8 mouse cellular contexts compared by ENCODE assay signal in the genomic region with DNA sequence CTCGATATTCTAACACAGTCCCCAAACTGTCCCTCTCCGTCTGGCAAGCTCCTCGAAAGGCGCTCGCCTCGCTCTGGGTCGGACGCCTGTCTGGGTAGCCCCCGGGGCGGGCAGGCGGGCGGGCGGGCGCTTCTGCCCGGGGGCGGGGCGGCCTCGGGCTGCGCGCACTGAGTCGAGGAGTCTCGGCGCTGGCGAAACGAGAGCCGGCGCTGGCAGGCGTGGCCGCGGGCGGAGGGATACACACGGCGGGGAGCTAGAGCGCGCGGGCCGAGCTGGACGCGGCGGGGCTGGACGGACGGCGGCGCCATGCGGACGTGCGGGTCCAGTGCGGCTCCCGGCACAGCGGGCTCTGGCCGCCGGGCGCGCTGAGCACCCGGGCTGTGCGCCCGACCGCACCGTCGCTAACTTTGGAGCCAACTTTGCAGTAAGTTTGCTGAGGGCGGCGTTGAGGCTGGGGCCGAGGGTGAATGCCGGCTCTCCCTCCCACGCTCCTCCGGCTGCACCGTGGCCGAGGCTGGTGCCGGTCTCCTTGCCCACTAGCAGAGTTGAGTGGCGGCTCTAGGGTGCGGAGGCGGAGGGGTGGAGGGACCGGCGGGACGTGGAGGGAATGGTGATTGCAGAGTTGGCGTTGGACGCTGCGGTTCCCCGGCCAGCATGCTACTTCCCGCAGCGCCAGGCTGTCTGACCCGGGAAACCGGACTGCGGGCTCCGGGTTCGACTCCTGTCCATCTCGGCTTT. TPM values are rescaled to one million over a fixed set of nuclear protein-coding genes. Genes with fewer than 3 reads are reported as not detected.
DNase-seq lines count a peak whose midpoint lies in the region; ATAC-seq and TF ChIP-seq lines count a peak whose summit lies in the region.

No protein-coding gene starts in this region.

- no peaks in the 10 kb centered on the region for H3K36me3 ChIP-seq in hindbrain, embryonic 14.5 days (replicated peaks; ENCODE audit: control insufficient read depth, insufficient read depth)
- H3K36me3 ChIP-seq in lung, embryonic 16.5 days (ENCODE audit: control insufficient read depth, insufficient read depth, low read length), result no peaks in the 10 kb centered on the region

- no peaks in the 10 kb centered on the region for H3K9me3 ChIP-seq in hindbrain, embryonic 14.5 days (ENCODE audit: control insufficient read depth, low read length)
- H3K9me3 ChIP-seq in lung, embryonic 16.5 days (ENCODE audit: control insufficient read depth, low read length), result no peaks in the 10 kb centered on the region

- TF ChIP-seq CTCF in gastrocnemius, adult 2 months (IDR thresholded peaks at IDR 0.05), result peak; percentile 48

- H3K9ac ChIP-seq in hindbrain, embryonic 14.5 days, result peak overlapping the region; percentile 68
- H3K9ac ChIP-seq in lung, embryonic 16.5 days (ENCODE audit: low read length), result peak overlapping the region; percentile 81

- peaks cover 3% of the 10 kb centered on the region; the same call in 1 of the 2 replicates for H3K4me1 ChIP-seq in hindbrain, embryonic 14.5 days (replicated peaks; ENCODE audit: control insufficient read depth, insufficient read depth, low read length)
- peaks cover 8% of the 10 kb centered on the region for H3K4me1 ChIP-seq in lung, embryonic 16.5 days (replicated peaks; ENCODE audit: control insufficient read depth, insufficient read depth, low read length)

- no peaks in the 10 kb centered on the region for H3K27me3 ChIP-seq in hindbrain, embryonic 14.5 days (ENCODE audit: control insufficient read depth, insufficient read depth, low read length)
- H3K27me3 ChIP-seq in lung, embryonic 16.5 days (ENCODE audit: control insufficient read depth, insufficient read depth, low read depth, low read length), result no peaks in the 10 kb centered on the region

- intact Hi-C loops in gastrocnemius, adult 2 months (cut with DNase I), result loop anchor here (5.0 kb wide), 2 partner anchors 44 to 59 kb away; no protein-coding TSS in a partner anchor

- peak overlapping the region; percentile 85 for H3K27ac ChIP-seq in gastrocnemius, adult 2 months
- H3K27ac ChIP-seq in hindbrain, embryonic 14.5 days, result peak overlapping the region; percentile 68
- H3K27ac ChIP-seq in lung, embryonic 16.5 days (ENCODE audit: low read length), result peak overlapping the region; percentile 92

- peak overlapping the region; percentile 87 for H3K4me2 ChIP-seq in hindbrain, embryonic 14.5 days (replicated peaks)
- peak overlapping the region; percentile 81 for H3K4me2 ChIP-seq in lung, embryonic 16.5 days (ENCODE audit: low read depth, low read length)

- under 1% methylated on average over 85 of the region's 87 CpGs for WGBS in hindbrain, embryonic 14.5 days
- WGBS in lung, embryonic 16.5 days, result under 1% methylated on average over 85 of the region's 87 CpGs

- peak; percentile 86 for ATAC-seq in hindbrain, embryonic 14.5 days (ENCODE audit: low FRiP score)
- ATAC-seq in lung, embryonic 16.5 days (ENCODE audit: low read depth), result peak; percentile 83

- peak overlapping the region; percentile 81 for H3K4me3 ChIP-seq in gastrocnemius, adult 2 months
- peak overlapping the region; percentile 66 for H3K4me3 ChIP-seq in hindbrain, embryonic 14.5 days (replicated peaks; ENCODE audit: low read length)
- peak overlapping the region; percentile 83 for H3K4me3 ChIP-seq in lung, embryonic 16.5 days (ENCODE audit: low read length)

- DNase-seq in WW6 (ENCODE audit: low read depth, low spot score), result peak; percentile 66
- DNase-seq in cerebellum, postnatal 36 days, result peak; percentile 89 to 95
- peak; percentile 97 for DNase-seq in gastrocnemius, adult 2 months
- DNase-seq in hindbrain, embryonic 14.5 days (ENCODE audit: low spot score), result peak; percentile 86
- peak; percentile 81 to 86 for DNase-seq in layer of hippocampus, postnatal 25 days (ENCODE audit: extremely low spot score in 1 of 2, low spot score in 1 of 2)
- peak; percentile 97 for DNase-seq in ovary, postnatal 36 days (ENCODE audit: low spot score)
- DNase-seq in urinary bladder, postnatal 10 days (ENCODE audit: low spot score), result peak; percentile 87

RNA-seq across cellular contexts. Expression of a gene that starts 2.8 kb away (rescaled TPM):
- total RNA-seq in gastrocnemius, adult 2 months (2021), result 1 to 10 TPM; 2.6 to 4.5 TPM
- polyA plus RNA-seq in hindbrain, embryonic 14.5 days (2014; fragmentation: Nextera tagmentation; extraction: Ambion mirVana), result 25.3 and 28.8 TPM in 2 replicates
- total RNA-seq in layer of hippocampus, postnatal 25 days (2021), result 10 to 100 TPM; 22.7 to 28.7 TPM
- 16.5 and 18.8 TPM in 2 replicates for polyA plus RNA-seq in lung, embryonic 16.5 days (2015; fragmentation: Nextera tagmentation; extraction: Ambion mirVana)

Comparison
In these comparisons a context has a peak if more than half of its experiments do, and no peak if none do; other contexts are left out.
1. Peak in every context shown above with its lines: DNase-seq, ATAC-seq, H3K4me3 ChIP-seq and H3K27ac ChIP-seq.
2. RNA of a gene that starts 2.8 kb away (total RNA-seq): 22.7 to 28.7 TPM in layer of hippocampus, postnatal 25 days; 2.6 to 4.5 TPM in gastrocnemius, adult 2 months; every median in the first group is over 4 times any median in the second.